Mouse (Mus musculus): ENCODE data around the gene Gpatch4. TPM values are rescaled to one million over a fixed set of nuclear protein-coding genes. Genes with fewer than 3 reads are reported as not detected.

The Gpatch4 gene
- polyA plus RNA-seq, 1 experiment from 2014 or later, result 34.2 TPM

DNA sequence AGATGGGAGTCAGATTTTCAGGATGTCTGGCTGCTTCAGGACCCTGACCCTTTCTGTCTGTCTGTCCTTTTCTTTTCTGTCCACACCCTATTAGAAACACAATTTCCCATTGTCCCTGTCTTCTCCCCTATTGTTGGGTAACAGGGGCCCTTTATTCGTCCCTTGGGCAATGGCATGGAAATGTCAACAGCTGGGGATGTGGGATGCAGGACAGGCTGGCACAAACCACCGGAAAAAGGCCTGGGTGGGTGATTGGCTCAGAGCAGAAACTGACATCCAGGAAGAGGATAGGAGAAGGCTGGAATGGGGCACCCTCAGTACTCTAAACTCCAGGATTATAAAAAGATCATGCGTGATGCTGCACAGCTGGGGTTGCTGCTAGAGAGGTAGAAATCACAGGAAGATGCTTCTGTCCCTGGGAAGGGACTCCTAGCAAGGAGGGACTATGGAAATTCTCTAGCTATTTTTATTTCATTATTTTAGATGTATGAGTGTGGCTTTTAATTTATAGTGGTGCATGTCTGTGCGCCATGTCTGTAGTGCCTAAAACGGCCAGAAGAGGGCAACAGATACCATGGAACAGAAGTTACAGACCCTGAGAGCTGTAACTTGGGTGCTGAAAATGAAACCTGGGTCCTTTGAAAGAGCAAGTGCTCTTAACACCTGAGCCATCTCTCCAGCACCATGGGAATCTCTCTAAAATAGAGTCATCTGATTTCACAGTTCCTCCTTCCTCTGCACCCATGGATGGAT lies 15.3 kb upstream of the Gpatch4 start, which contains the start of gene Hapln2:
Gene Hapln2 (minus strand): TSS at position 150 of the 753 bp plus-strand sequence.
- peaks cover 12% of the 10 kb centered on the region for H3K4me1 ChIP-seq (ENCODE audit: control insufficient read depth, insufficient read depth, low read length)
- H3K27me3 ChIP-seq (ENCODE audit: control insufficient read depth, insufficient read depth, low read length), result peaks cover 42% of the 10 kb centered on the region
- 52% methylated on average over 5 of the region's 5 CpGs for WGBS
- H3K4me3 ChIP-seq (ENCODE audit: low read depth, low read length), result no peak within 1 kb of the TSS
- H3K9me3 ChIP-seq (ENCODE audit: control insufficient read depth, low read length), result no peaks in the 10 kb centered on the region; the same call in 1 of the 2 replicates
- H3K4me2 ChIP-seq (ENCODE audit: low read depth), result no peak within 1 kb of the TSS
- no peak within 1 kb of the TSS for H3K9ac ChIP-seq (ENCODE audit: low read length)
- no peak for ATAC-seq (ENCODE audit: insufficient read depth, low FRiP score, low TSS enrichment)
- no peak for DNase-seq (ENCODE audit: low spot score)
- no peaks in the 10 kb centered on the region for H3K36me3 ChIP-seq (ENCODE audit: control insufficient read depth, insufficient read depth, low read length)
- no peak within 1 kb of the TSS for H3K27ac ChIP-seq (ENCODE audit: low read depth, low read length)

GRCm38 (mm10) chr3:88030608-88031395 lies 12.1 kb upstream of the Gpatch4 start:
- 21% methylated on average over 19 of the region's 19 CpGs for WGBS

DNA sequence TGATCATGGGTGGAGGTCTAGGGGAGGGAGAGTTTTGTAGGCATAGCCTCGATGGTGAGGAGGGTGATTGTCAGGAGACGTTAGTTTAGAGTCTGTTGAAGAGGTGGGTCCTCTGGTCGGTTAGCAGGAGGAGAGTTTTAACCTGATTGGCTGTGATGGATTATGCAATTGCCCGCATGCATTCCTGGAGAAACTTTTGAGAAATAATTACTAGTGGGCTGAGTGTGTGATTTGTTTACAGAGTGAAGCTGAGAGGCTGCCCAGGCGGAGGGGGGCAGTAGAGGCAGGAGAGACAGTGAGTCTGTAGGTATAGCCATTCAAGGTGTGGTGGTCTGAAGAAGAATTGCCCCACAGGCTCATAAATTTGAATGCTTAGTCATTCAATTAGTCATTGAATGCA lies 9.4 kb upstream of the Gpatch4 start:
- H3K4me1 ChIP-seq (ENCODE audit: control insufficient read depth, insufficient read depth, low read length), result no peaks in the 10 kb centered on the region
- H3K27me3 ChIP-seq (ENCODE audit: control insufficient read depth, insufficient read depth, low read length), result peaks cover 12% of the 10 kb centered on the region; the same call in 1 of the 2 replicates
- ATAC-seq (ENCODE audit: insufficient read depth, low FRiP score, low TSS enrichment) (no peak), DNase-seq (ENCODE audit: low spot score) (no peak)
- H3K9ac ChIP-seq (ENCODE audit: low read length), result no peak overlapping the region
- no peak overlapping the region for H3K4me3 ChIP-seq (ENCODE audit: low read depth, low read length)
- 72% methylated on average over 5 of the region's 5 CpGs for WGBS
- no peaks in the 10 kb centered on the region for H3K36me3 ChIP-seq (ENCODE audit: control insufficient read depth, insufficient read depth, low read length)
- no peak overlapping the region for H3K27ac ChIP-seq (ENCODE audit: low read depth, low read length)
- no peak overlapping the region for H3K4me2 ChIP-seq (ENCODE audit: low read depth)
- H3K9me3 ChIP-seq (ENCODE audit: control insufficient read depth, low read length), result no peaks in the 10 kb centered on the region

More at GRCm38 (mm10) chr3:88030608-88031395, 12.1 kb upstream of the Gpatch4 start:
- Histone ChIP-seq H3K9ac (ENCODE audit: low read length) (no peak overlapping the region), H3K4me2 (ENCODE audit: low read depth) (no peak overlapping the region), H3K36me3 (ENCODE audit: control insufficient read depth, insufficient read depth, low read length) (no peaks in the 10 kb centered on the region), H3K27me3 (ENCODE audit: control insufficient read depth, insufficient read depth, low read length) (peaks cover 12% of the 10 kb centered on the region; the same call in 1 of the 2 replicates), H3K4me1 (ENCODE audit: control insufficient read depth, insufficient read depth, low read length) (no peaks in the 10 kb centered on the region), H3K9me3 (ENCODE audit: control insufficient read depth, low read length) (no peaks in the 10 kb centered on the region; the same call in 1 of the 2 replicates), H3K4me3 (ENCODE audit: low read depth, low read length) (no peak overlapping the region), H3K27ac (ENCODE audit: low read depth, low read length) (no peak overlapping the region)
- DNase-seq (ENCODE audit: low spot score), result no peak
- ATAC-seq (ENCODE audit: insufficient read depth, low FRiP score, low TSS enrichment), result no peak

DNA sequence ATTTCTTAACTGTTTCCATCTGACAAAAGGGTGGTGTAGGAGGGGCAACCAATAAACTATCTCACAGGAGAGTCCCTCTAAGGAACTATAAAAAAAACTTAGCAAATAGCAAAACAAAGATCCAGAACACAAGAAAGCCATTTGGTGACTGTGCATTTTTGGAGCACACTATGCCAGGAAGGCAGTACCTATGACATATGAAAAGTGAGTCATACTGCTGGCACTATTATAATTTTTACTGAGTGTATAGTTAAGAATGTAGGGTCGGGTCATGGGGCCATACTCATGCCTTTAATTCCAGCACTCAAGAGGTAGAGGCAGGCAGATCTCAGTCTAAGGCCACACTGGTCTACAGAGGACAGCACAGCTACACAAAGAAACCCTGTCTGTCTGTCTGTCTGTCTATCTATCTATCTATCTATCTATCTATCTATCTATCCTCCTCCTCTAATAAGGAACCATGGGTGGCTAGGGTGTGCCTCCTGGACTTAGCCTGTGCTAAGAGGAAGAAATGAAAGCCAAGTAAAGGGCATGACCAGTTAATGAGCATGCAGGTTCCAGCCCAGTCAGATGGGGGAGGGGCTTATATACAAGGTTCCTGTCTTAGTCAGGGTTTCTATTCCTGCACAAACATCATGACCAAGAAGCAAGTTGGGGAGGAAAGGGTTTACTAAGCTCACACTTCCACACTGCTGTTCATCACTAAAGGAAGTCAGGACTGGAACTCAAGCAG lies 7.2 kb upstream of the Gpatch4 start:
- no peak for DNase-seq (ENCODE audit: low spot score)
- Histone ChIP-seq H3K9me3 (ENCODE audit: control insufficient read depth, low read length) (no peaks in the 10 kb centered on the region), H3K4me1 (ENCODE audit: control insufficient read depth, insufficient read depth, low read length) (no peaks in the 10 kb centered on the region), H3K4me2 (ENCODE audit: low read depth) (no peak overlapping the region), H3K27ac (ENCODE audit: low read depth, low read length) (no peak overlapping the region), H3K9ac (ENCODE audit: low read length) (no peak overlapping the region), H3K27me3 (ENCODE audit: control insufficient read depth, insufficient read depth, low read length) (0 out of 2 replicates have a peak, but pooled peaks cover 6% of the 10 kb centered on the region), H3K36me3 (ENCODE audit: control insufficient read depth, insufficient read depth, low read length) (no peaks in the 10 kb centered on the region), H3K4me3 (ENCODE audit: low read depth, low read length) (no peak overlapping the region)
- 56% methylated on average over 1 of the region's 1 CpGs for WGBS
- no peak for ATAC-seq (ENCODE audit: insufficient read depth, low FRiP score, low TSS enrichment)

DNA sequence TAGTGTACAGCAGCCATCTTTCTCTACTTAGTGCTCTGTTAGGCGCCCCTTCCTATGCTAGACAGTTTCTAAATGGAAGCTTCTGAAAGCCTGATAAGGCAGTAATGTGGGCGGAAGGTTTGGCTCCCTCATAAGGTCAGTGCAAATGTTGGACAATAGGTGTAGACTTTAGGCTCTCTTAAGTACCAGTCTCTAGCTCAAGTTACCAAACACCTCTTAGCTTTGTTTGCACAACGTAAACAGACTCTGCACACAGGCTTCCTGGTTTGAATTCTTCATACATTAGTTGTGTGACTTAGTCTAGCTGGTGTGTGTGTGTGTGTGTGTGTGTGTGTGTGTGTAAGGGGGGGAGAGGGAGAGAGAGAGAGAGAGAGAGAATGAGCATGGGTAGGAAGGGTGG lies 6.6 kb downstream of the Gpatch4 start:
- no peaks in the 10 kb centered on the region for H3K9me3 ChIP-seq (ENCODE audit: control insufficient read depth, low read length)
- H3K27ac ChIP-seq (ENCODE audit: low read depth, low read length), result no peak overlapping the region
- H3K36me3 ChIP-seq (ENCODE audit: control insufficient read depth, insufficient read depth, low read length), result peaks cover 7% of the 10 kb centered on the region; the same call in 1 of the 2 replicates
- DNase-seq (ENCODE audit: low spot score) (no peak), ATAC-seq (ENCODE audit: insufficient read depth, low FRiP score, low TSS enrichment) (no peak)
- no peak overlapping the region for H3K9ac ChIP-seq (ENCODE audit: low read length)
- H3K4me1 ChIP-seq (ENCODE audit: control insufficient read depth, insufficient read depth, low read length), result no peaks in the 10 kb centered on the region
- 83% methylated on average over 3 of the region's 3 CpGs for WGBS
- H3K27me3 ChIP-seq (ENCODE audit: control insufficient read depth, insufficient read depth, low read length), result no peaks in the 10 kb centered on the region
- H3K4me2 ChIP-seq (ENCODE audit: low read depth), result no peak overlapping the region
- no peak overlapping the region for H3K4me3 ChIP-seq (ENCODE audit: low read depth, low read length)

GRCm38 (mm10) chr3:88057030-88057429 lies 14.1 kb downstream of the Gpatch4 start:
- Histone ChIP-seq H3K36me3 (ENCODE audit: control insufficient read depth, insufficient read depth, low read length) (peaks cover 9% of the 10 kb centered on the region; the same call in 1 of the 2 replicates), H3K4me3 (ENCODE audit: low read depth, low read length) (no peak overlapping the region), H3K27me3 (ENCODE audit: control insufficient read depth, insufficient read depth, low read length) (no peaks in the 10 kb centered on the region), H3K9me3 (ENCODE audit: control insufficient read depth, low read length) (no peaks in the 10 kb centered on the region), H3K27ac (ENCODE audit: low read depth, low read length) (no peak overlapping the region), H3K4me1 (ENCODE audit: control insufficient read depth, insufficient read depth, low read length) (0 out of 2 replicates have a peak, but pooled peaks cover 5% of the 10 kb centered on the region), H3K4me2 (ENCODE audit: low read depth) (no peak overlapping the region), H3K9ac (ENCODE audit: low read length) (no peak overlapping the region)
- WGBS, result 86% methylated on average over 6 of the region's 6 CpGs
- no peak for ATAC-seq (ENCODE audit: insufficient read depth, low FRiP score, low TSS enrichment)
- DNase-seq (ENCODE audit: low spot score), result no peak

DNA sequence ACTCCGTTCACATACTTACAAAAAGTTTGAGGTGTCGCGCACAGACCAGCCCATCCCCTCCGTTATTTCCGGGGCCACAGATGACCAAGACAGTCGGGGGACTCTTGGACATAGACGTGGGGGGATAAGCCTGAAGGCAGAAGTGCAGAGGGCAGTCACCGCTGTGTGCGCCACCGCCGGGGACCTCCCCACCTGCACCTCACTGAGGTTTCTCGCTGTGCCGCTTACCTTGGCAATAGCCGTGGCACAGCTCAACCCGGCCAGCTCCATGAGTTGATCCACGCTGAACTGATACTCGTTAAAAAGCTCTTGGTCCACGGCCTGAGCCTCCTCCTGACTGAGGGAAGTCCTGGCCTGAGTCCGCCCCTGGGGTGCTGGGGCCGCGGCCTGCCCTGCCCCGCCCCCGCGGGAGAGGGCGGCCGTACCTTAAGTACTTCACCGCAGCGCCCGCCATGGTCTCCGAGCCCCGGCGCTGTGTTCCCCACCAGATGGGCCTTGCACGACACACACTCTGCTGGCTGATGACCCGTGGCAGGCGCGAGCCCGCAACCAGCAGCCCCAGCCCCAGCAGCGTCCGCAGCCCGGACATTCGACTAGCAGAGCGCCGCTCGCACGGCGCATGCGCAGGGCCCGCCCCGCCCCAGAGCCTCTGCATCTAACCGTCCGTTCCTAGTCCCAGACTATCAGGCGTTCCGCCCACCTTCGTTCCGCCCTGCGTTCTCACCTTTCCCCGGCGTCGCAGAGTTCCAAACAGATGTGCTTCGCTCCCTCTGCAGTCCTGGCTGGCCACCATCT lies 15.2 kb downstream of the Gpatch4 start, which contains the start of gene Naxe:
Gene Naxe (minus strand): TSS at position 594 of the 795 bp plus-strand sequence.
- H3K9me3 ChIP-seq (ENCODE audit: control insufficient read depth, low read length), result no peaks in the 10 kb centered on the region
- H3K4me1 ChIP-seq (ENCODE audit: control insufficient read depth, insufficient read depth, low read length), result 0 out of 2 replicates have a peak, but pooled peaks cover 5% of the 10 kb centered on the region
- ATAC-seq (ENCODE audit: insufficient read depth, low FRiP score, low TSS enrichment) (peak; percentile 91), DNase-seq (ENCODE audit: low spot score) (peak; percentile 94)
- peak within 1 kb of the TSS; percentile 82 for H3K4me3 ChIP-seq (ENCODE audit: low read depth, low read length)
- no peaks in the 10 kb centered on the region for H3K27me3 ChIP-seq (ENCODE audit: control insufficient read depth, insufficient read depth, low read length)
- WGBS, result under 1% methylated on average over 60 of the region's 60 CpGs
- H3K4me2 ChIP-seq (ENCODE audit: low read depth), result peak within 1 kb of the TSS; percentile 83
- H3K9ac ChIP-seq (ENCODE audit: low read length), result peak within 1 kb of the TSS; percentile 85
- H3K36me3 ChIP-seq (ENCODE audit: control insufficient read depth, insufficient read depth, low read length), result peaks cover 7% of the 10 kb centered on the region; the same call in 1 of the 2 replicates
- 0 out of 2 replicates have a peak within 1 kb of the TSS, but pooled peaks have one; percentile 55 for H3K27ac ChIP-seq (ENCODE audit: low read depth, low read length)
